Mouse (Mus musculus) embryonic facial prominence, embryonic 12.5 days (tissue): ENCODE data around the gene Mak. TPM values are rescaled to one million over a fixed set of nuclear protein-coding genes. Genes with fewer than 3 reads are reported as not detected.
"Not testable (repeated sequence)": the region's sequence is repeated elsewhere in the genome, so short reads cannot be mapped to it uniquely, and the experiment has no call there.

Experiments used
- ATAC-seq: fragments of 200-750 bp; cut with Nextera tagmentation; 2 replicates; pipeline ENCODE4 v1.8.0; 2017; ENCODE audit not compliant: insufficient number of reproducible peaks, insufficient read depth, low FRiP score, low TSS enrichment
- H3K27ac ChIP-seq: fragments of 300-500 bp; sonication (generic); 2 replicates; pipeline ENCODE4 v1.5.1; 2016; ENCODE audit warnings: mild to moderate bottlenecking
- H3K27me3 ChIP-seq: fragments of 300-500 bp; sonication (generic); 2 replicates; pipeline ENCODE4 v1.6.1; 2016; ENCODE audit warnings: mild to moderate bottlenecking, moderate library complexity
- H3K36me3 ChIP-seq: fragments of 300-500 bp; sonication (generic); 2 replicates; pipeline ENCODE4 v1.6.1; 2016; ENCODE audit warnings: mild to moderate bottlenecking
- H3K4me1 ChIP-seq: fragments of 300-500 bp; sonication (generic); 2 replicates; pipeline ENCODE4 v1.6.1; 2016
- H3K4me2 ChIP-seq: fragments of 300-500 bp; sonication (generic); replicated peaks from 2 replicates; pipeline ENCODE4 v1.6.1; 2016; ENCODE audit warnings: mild to moderate bottlenecking, moderate library complexity
- H3K4me3 ChIP-seq: fragments of 300-500 bp; sonication (generic); 2 replicates; pipeline ENCODE4 v1.5.1; 2016; ENCODE audit warnings: mild to moderate bottlenecking
- H3K9ac ChIP-seq: fragments of 300-500 bp; sonication (generic); 2 replicates; pipeline ENCODE4 v1.6.1; 2016; ENCODE audit warnings: mild to moderate bottlenecking, moderate library complexity
- H3K9me3 ChIP-seq: fragments of 300-500 bp; sonication (generic); 2 replicates; pipeline ENCODE4 v1.6.1; 2016; ENCODE audit warnings: mild to moderate bottlenecking, moderate library complexity
- WGBS: fragments of 180-500 bp; shearing (Covaris S2); methylation state at CpG from one replicate; pipeline ENCODE4 v1.1.7; 2016; 5-methylcytosine and 5-hydroxymethylcytosine counted together
- polyA plus RNA-seq: library from polyadenylated mRNA; unstranded; fragments of >200 nt; fragmentation: Nextera tagmentation; extraction: Ambion mirVana; gene quantifications from 2 replicates; pipeline ENCODE4 v1.2.1, GENCODE M21; 2016

Gene Mak
- polyA plus RNA-seq, 1 experiment from 2014 or later: 0.72 TPM

DNA sequence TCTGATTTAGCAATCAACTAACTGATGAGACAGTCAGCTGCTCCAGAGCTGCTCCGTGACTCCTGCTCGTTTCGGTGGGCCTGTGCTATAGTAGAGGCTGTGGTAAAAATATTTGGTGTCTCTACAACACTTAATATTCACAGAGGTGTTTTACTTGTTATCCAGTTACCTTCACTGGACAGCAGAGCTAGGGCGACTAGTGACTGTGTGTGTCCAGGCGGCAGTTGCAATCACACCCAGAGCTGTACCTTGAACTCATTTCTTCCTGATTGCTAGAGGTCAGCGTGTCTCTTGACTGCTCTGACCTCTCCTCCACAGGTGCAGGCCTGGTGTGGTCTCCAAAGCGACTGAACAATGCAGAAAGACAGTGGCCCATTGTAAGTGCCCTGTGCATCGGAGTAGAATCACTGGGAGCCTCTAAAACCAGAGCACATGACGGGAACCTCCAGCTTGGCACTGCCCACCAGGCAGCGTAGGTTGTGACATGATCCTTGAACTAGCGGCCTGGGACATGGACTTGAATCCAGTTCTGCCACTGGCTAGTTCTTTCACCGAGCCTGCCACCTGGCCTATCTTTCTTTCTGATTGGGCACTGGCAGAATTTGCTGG lies 62.6 kb downstream of the Mak start:
- Histone ChIP-seq H3K4me3 (peak overlapping the region; percentile 58), H3K9ac (peak overlapping the region; percentile 65), H3K9me3 (no peaks in the 10 kb centered on the region), H3K27ac (peak overlapping the region; percentile 86), H3K4me2 (peak overlapping the region; percentile 71), H3K27me3 (no peaks in the 10 kb centered on the region), H3K36me3 (peaks cover 45% of the 10 kb centered on the region), H3K4me1 (peaks cover 9% of the 10 kb centered on the region)
- ATAC-seq: no peak
- WGBS: 35% methylated on average over 12 of the region's 12 CpGs

GRCm38 (mm10) chr13:41015829-41016634 lies 63.5 kb downstream of the Mak start, which contains the start of gene Tmem14c:
Gene Tmem14c, plus strand, starts transcription at chr13:41016292.
- Histone ChIP-seq H3K4me1 (peaks cover 9% of the 10 kb centered on the region), H3K27ac (peak within 1 kb of the TSS; percentile 86), H3K4me3 (peak within 1 kb of the TSS; percentile 58), H3K9ac (peak within 1 kb of the TSS; percentile 65), H3K4me2 (peak within 1 kb of the TSS; percentile 71), H3K36me3 (peaks cover 47% of the 10 kb centered on the region), H3K27me3 (no peaks in the 10 kb centered on the region), H3K9me3 (no peaks in the 10 kb centered on the region)
- under 1% methylated on average over 43 of the region's 43 CpGs for WGBS
- peak; percentile 95 for ATAC-seq

DNA sequence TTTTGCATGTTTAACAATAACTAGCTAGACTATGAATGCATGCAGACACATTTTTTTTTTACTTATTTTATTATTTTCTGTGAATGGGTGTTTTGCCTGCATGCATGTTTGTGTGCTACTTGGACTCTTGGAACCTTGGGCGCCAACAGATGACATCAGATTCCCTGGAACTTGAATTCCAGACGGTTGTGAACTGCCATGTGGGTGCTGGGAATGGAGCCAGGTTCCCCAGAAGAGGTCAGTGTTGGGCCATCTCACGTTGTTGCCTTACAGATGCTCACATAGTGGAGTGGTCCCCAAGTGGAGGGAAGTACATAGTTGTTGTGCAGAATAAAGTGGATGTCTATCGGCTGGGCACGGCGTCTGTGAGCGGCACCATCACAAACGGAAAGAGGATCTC lies 70.6 kb downstream of the Mak start:
- ATAC-seq: no peak
- no peak overlapping the region for H3K27ac ChIP-seq
- H3K9ac ChIP-seq: no peak overlapping the region
- no peak overlapping the region for H3K4me3 ChIP-seq
- no peak overlapping the region for H3K4me2 ChIP-seq
- H3K27me3 ChIP-seq: no peaks in the 10 kb centered on the region
- peaks cover 81% of the 10 kb centered on the region for H3K36me3 ChIP-seq
- H3K9me3 ChIP-seq: no peaks in the 10 kb centered on the region
- H3K4me1 ChIP-seq: no peaks in the 10 kb centered on the region
- 89% methylated on average over 8 of the region's 8 CpGs for WGBS

DNA sequence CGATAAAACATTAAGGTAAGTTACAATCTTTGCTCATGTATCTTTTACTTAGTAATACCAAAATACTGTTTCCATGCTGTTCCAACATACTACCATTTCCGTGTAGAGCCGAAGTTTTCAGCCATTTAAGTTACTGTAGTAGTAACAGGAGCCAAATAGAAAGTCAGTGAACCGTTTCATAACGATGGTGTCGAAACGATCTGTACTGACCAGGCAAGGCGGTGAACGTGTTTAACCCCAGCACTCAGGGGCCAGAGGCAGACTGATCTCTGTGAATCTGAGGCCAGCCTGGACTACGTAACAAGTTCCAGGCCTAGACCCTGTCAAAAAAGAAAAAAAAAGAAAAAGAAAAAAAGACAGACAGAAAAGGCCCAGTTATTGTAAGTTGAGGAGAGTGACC lies 71.2 kb downstream of the Mak start:
- Histone ChIP-seq H3K4me1 (no peaks in the 10 kb centered on the region), H3K9ac (no peak overlapping the region), H3K27ac (no peak overlapping the region), H3K9me3 (no peaks in the 10 kb centered on the region), H3K4me3 (no peak overlapping the region), H3K27me3 (no peaks in the 10 kb centered on the region), H3K4me2 (no peak overlapping the region), H3K36me3 (peaks cover 81% of the 10 kb centered on the region)
- ATAC-seq: no peak
- 92% methylated on average over 10 of the region's 10 CpGs for WGBS

- 93% methylated on average over 4 of the region's 4 CpGs for WGBS
- Histone ChIP-seq H3K27ac (no peak overlapping the region), H3K9me3 (no peaks in the 10 kb centered on the region), H3K9ac (no peak overlapping the region), H3K4me2 (no peak overlapping the region), H3K4me1 (peaks cover 7% of the 10 kb centered on the region; the same call in 1 of the 2 replicates), H3K4me3 (no peak overlapping the region), H3K36me3 (peaks cover 67% of the 10 kb centered on the region), H3K27me3 (no peaks in the 10 kb centered on the region)
- ATAC-seq: no peak
These were observed 73.3 kb downstream of the Mak start for GRCm38 (mm10) chr13:41006244-41006643.

DNA sequence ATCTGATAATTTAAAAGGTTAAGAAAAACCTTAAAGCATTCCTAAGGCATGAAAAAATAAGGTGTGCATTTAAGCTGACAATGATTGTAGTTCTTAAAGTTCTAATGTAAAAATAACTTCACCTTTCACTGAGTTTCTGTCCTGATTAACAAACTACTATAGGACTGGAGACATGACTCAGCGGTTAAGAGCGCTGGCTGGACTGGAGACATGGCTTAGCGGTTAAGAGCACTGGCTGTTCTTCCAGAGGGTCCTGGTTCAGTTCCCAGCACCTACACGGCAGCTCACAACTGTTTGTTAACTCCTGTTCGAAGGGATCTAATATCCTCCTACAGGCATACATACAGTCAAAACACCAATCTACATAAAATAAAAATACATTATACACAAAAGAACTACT lies 77.5 kb downstream of the Mak start:
- peaks cover 26% of the 10 kb centered on the region for H3K36me3 ChIP-seq
- H3K27me3 ChIP-seq: no peaks in the 10 kb centered on the region
- H3K4me1 ChIP-seq: peaks cover 10% of the 10 kb centered on the region; the same call in 1 of the 2 replicates
- H3K4me3 ChIP-seq: peak overlapping the region; percentile 95; the same call in 1 of the 2 replicates
- H3K9me3 ChIP-seq: no peaks in the 10 kb centered on the region
- ATAC-seq: no peak
- no peak overlapping the region for H3K27ac ChIP-seq
- 83% methylated on average over 5 of the region's 5 CpGs for WGBS
- peak overlapping the region; percentile 87 for H3K4me2 ChIP-seq
- H3K9ac ChIP-seq: no peak overlapping the region

- under 1% methylated on average over 58 of the region's 58 CpGs for WGBS
- no peaks in the 10 kb centered on the region for H3K9me3 ChIP-seq
- ATAC-seq: peak; percentile 87
These were observed 78.4 kb downstream of the Mak start, which contains the start of gene Pak1ip1 for GRCm38 (mm10) chr13:41000926-41001639. Gene Pak1ip1, plus strand, starts transcription at chr13:41001023.

DNA sequence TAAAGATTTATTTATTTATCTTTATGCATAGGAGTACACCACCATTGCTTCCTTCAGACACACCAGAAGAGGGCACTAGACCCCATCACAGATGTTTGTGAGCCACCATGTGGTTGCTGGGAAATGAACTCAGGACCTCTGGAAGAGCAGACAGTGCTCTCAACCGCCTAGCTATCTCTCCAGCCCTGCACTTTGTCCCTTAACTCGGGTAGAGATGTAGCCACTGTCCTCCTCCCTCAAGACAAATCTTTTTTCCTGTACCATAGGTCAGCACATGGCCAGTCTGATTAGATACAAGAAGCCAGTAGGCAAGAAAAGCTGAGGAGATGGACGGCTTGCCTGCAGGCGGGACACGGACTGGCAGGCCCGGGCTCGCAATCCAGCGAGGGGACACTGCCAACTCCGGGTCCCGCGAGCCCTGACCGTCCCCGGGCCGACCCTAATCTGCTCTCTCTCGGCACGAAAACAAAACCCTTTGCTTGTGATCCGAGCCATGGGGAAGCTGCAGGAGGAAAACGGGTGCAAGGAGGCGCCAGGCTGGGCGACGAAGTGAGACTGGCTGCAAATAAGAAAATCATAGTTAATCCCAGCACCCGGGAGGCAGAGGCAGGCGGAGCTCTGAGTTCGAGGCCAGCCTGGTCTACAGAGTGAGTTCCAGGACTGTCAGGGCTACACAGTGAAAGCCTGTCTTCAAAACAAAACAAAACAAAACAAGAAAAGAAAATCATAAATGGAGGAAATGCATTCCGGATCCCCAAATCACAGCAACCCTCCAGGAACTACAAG lies 79.2 kb downstream of the Mak start:
- 3% methylated on average over 25 of the region's 25 CpGs for WGBS
- H3K36me3 ChIP-seq: peaks cover 14% of the 10 kb centered on the region
- ATAC-seq: 0 out of 2 replicates have a peak, but pooled peaks have one; percentile 16

More at GRCm38 (mm10) chr13:41000926-41001639, 78.4 kb downstream of the Mak start, which contains the start of gene Pak1ip1:
- Histone ChIP-seq H3K4me2 (peak within 1 kb of the TSS; percentile 87), H3K4me3 (peak within 1 kb of the TSS; percentile 95), H3K9ac (peak within 1 kb of the TSS; percentile 86), H3K4me1 (peaks cover 10% of the 10 kb centered on the region; the same call in 1 of the 2 replicates), H3K27ac (peak within 1 kb of the TSS; percentile 97), H3K27me3 (no peaks in the 10 kb centered on the region), H3K36me3 (peaks cover 22% of the 10 kb centered on the region)

GRCm38 (mm10) chr13:40998537-40998936 lies 81.0 kb downstream of the Mak start:
- not testable (repeated sequence) for H3K27ac ChIP-seq, H3K4me2 ChIP-seq, H3K9ac ChIP-seq, H3K36me3 ChIP-seq, H3K27me3 ChIP-seq, H3K9me3 ChIP-seq, ATAC-seq, H3K4me3 ChIP-seq
- H3K4me1 ChIP-seq: peaks cover 10% of the 10 kb centered on the region; the same call in 1 of the 2 replicates
- WGBS: 89% methylated on average over 5 of the region's 5 CpGs

More for the DNA sequence above, 79.2 kb downstream of the Mak start:
- no peaks in the 10 kb centered on the region for H3K27me3 ChIP-seq
- H3K4me3 ChIP-seq: peak overlapping the region; percentile 95
- no peaks in the 10 kb centered on the region for H3K9me3 ChIP-seq
- H3K27ac ChIP-seq: peak overlapping the region; percentile 97
- peak overlapping the region; percentile 86 for H3K9ac ChIP-seq
- peaks cover 10% of the 10 kb centered on the region; the same call in 1 of the 2 replicates for H3K4me1 ChIP-seq
- H3K4me2 ChIP-seq: peak overlapping the region; percentile 87

- no peaks in the 10 kb centered on the region for H3K9me3 ChIP-seq
- no peak overlapping the region for H3K4me2 ChIP-seq
- H3K9ac ChIP-seq: no peak overlapping the region
- WGBS: 37% methylated on average over 8 of the region's 8 CpGs
- no peak overlapping the region for H3K27ac ChIP-seq
- no peaks in the 10 kb centered on the region for H3K27me3 ChIP-seq
- H3K4me1 ChIP-seq: no peaks in the 10 kb centered on the region
- ATAC-seq: peak; percentile 47; the same call in 1 of the 2 replicates
- H3K4me3 ChIP-seq: no peak overlapping the region
- no peaks in the 10 kb centered on the region for H3K36me3 ChIP-seq
These were observed 84.8 kb downstream of the Mak start for GRCm38 (mm10) chr13:40994487-40995263.
